Mouse (Mus musculus) midbrain, embryonic 11.5 days (tissue): ENCODE data around the gene Eml5. TPM values are rescaled to one million over a fixed set of nuclear protein-coding genes. Genes with fewer than 3 reads are reported as not detected.

Source experiments
- ATAC-seq: fragments of 200-750 bp; cut with Nextera tagmentation; 2 replicates; pipeline ENCODE4 v1.8.0; 2017; ENCODE audit warnings: moderate TSS enrichment, moderate library complexity; ENCODE audit not compliant: low FRiP score
- DNase-seq: peaks from one replicate; pipeline ENCODE4 v3.0.0; 2015; ENCODE audit warnings: low spot score; ENCODE audit errors: missing footprints
- H3K27ac ChIP-seq: fragments of 300-500 bp; sonication (generic); 2 replicates; pipeline ENCODE4 v1.5.1; 2014; ENCODE audit warnings: low read depth, low read length
- H3K27me3 ChIP-seq: fragments of 300-500 bp; sonication (generic); 2 replicates; pipeline ENCODE4 v1.6.1; 2014; ENCODE audit warnings: mild to moderate bottlenecking, low read length, moderate library complexity, mixed read lengths; ENCODE audit not compliant: control insufficient read depth, insufficient read depth
- H3K36me3 ChIP-seq: fragments of 300-500 bp; sonication (generic); 2 replicates; pipeline ENCODE4 v1.6.1; 2014; ENCODE audit warnings: mild to moderate bottlenecking, low read length, moderate library complexity, mixed read lengths; ENCODE audit not compliant: control insufficient read depth, insufficient read depth
- H3K4me1 ChIP-seq: fragments of 300-500 bp; sonication (generic); 2 replicates; pipeline ENCODE4 v1.6.1; 2014; ENCODE audit warnings: low read length; ENCODE audit not compliant: control insufficient read depth, insufficient read depth
- H3K4me2 ChIP-seq: fragments of 300-500 bp; sonication (generic); 2 replicates; pipeline ENCODE4 v1.6.1; 2014; ENCODE audit warnings: mild to moderate bottlenecking, moderate library complexity
- H3K4me3 ChIP-seq: fragments of 300-500 bp; sonication (generic); 2 replicates; pipeline ENCODE4 v1.5.1; 2014; ENCODE audit warnings: low read depth, low read length
- H3K9ac ChIP-seq: fragments of 300-500 bp; sonication (generic); 2 replicates; pipeline ENCODE4 v1.6.1; 2014; ENCODE audit warnings: low read length
- H3K9me3 ChIP-seq: fragments of 300-500 bp; sonication (generic); 2 replicates; pipeline ENCODE4 v1.6.1; 2016; ENCODE audit warnings: low read length; ENCODE audit not compliant: control insufficient read depth
- WGBS: fragments of 180-500 bp; shearing (Covaris S2); extraction: QIAGEN DNeasy Blood & Tissue Kit; methylation state at CpG from one replicate; pipeline ENCODE4 v1.1.7; 2014; 5-methylcytosine and 5-hydroxymethylcytosine counted together
- polyA plus RNA-seq: library from polyadenylated mRNA; unstranded; fragments of >200 nt; fragmentation: Nextera tagmentation; extraction: Ambion mirVana; gene quantifications from 2 replicates; pipeline ENCODE4 v1.2.1, GENCODE M21; 2014

The Eml5 gene
- polyA plus RNA-seq, 1 experiment from 2014 or later: 22.0 TPM

GRCm38 (mm10) chr12:98736951-98737800 is 164.1 kb downstream of the Eml5 start, which contains the start of gene Ptpn21:
TSS of gene Ptpn21 (minus strand) at chr12:98737405.
- ATAC-seq (peak; percentile 84), DNase-seq (peak; percentile 98)
- peak within 1 kb of the TSS; percentile 86 for H3K4me3 ChIP-seq
- peaks cover 6% of the 10 kb centered on the region for H3K27me3 ChIP-seq
- no peaks in the 10 kb centered on the region for H3K9me3 ChIP-seq
- peak within 1 kb of the TSS; percentile 68 for H3K4me2 ChIP-seq
- H3K36me3 ChIP-seq: no peaks in the 10 kb centered on the region
- no peak within 1 kb of the TSS; the same call in 1 of the 2 replicates for H3K27ac ChIP-seq
- H3K9ac ChIP-seq: peak within 1 kb of the TSS; percentile 92
- peaks cover 20% of the 10 kb centered on the region for H3K4me1 ChIP-seq
- under 1% methylated on average over 69 of the region's 75 CpGs for WGBS

Other genes starting within 250 kb of the Eml5 start
- gene Ptpn21, start 164.1 kb downstream of the Eml5 start, polyA plus RNA-seq: 7.2 and 8.4 TPM in 2 replicates
- gene Zc3h14, start 154.5 kb downstream of the Eml5 start, polyA plus RNA-seq: 180 and 194 TPM in 2 replicates
- 42.9 and 49.9 TPM in 2 replicates for gene Ttc8, start 19.1 kb upstream of the Eml5 start, polyA plus RNA-seq